Mouse (Mus musculus) A20 (cell line): ENCODE results near the gene Fndc7.
"Not testable (repeated sequence)": the region's sequence is repeated elsewhere in the genome, so short reads cannot be mapped to it uniquely, and the experiment has no call there.

Source experiments
- DNase-seq: peaks from one replicate; pipeline ENCODE4 v3.0.0-alpha.2; 2011; ENCODE audit warnings: low read depth, low spot score

Gene Fndc7

GRCm38 (mm10) chr3:108855864-108856263, 33.9 kb downstream of the Fndc7 start:
- DNase-seq, result peak; percentile 31

DNA sequence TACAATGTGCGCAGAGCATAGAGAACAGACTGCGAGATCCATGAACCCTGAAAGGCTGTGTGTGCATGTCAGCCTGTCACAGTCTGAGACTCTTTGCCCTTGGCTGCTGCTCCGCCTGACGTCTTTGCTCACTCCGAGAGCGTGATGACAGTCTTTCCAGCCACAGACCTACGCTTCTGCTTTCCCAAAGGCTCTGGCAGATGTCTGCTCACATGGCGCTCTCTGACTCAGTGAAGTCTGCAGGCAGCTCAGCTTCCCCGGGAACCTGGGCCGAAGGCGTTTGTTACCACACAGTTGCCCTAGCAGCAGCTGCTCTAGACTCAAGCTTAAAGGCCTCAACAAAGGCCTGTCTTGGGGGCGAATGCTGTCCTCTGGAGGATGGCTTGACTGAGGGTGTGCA, 34.4 kb downstream of the Fndc7 start:
- no peak for DNase-seq

GRCm38 (mm10) chr3:108853266-108853665, 36.5 kb downstream of the Fndc7 start:
- no peak for DNase-seq

DNA sequence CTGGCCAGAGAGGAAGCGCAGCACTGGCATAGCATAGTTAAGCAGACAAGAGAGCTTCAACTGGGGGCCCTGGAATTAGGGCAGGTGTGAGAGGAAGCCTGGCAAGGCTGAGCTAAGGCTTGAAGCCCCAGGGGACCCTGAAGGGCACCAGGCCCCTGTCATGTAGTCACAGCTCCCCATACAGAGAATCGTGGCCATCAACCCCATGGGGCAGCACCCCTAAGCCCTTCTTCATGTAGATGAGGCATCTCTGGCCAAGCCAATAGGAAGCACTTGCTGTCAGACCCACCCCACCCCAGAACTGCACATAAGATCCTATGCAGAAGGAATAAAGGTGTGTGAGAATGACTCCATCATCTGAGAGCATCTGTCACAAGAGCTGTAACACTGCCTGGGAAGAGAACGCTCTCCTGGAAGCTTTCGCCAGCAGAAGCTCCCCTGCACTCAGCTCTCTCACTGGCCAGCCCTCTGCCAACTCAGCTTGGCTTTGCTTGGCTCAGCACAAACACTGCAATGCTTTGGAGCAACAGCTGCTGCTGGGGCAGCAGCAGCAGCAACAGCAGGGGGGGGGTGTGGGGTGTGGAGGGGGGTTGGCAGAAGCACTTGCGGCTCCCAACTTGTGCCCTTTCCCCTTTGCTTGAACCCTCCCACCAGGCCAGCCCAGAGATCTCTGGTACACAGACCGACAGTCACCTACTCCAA, 37.7 kb downstream of the Fndc7 start:
- peak; percentile 18 for DNase-seq

DNA sequence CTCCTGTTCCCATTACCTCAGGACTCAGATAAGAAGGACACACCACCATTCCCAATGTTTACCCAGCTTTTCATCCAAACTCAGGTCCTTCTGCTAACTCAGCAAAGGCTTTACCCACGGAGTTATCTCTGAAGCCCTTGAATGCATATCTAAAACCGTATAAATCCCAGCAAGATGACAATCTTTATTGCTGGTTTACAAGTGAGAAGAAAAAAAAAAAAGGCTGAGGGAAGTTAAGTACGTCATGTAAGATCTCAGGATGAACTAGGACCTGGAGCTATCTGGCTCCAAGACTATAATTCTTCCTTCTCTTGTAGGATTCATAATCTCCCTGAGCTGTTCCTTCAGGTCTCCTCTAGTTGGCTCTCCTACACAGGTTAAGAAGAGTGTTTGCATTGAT, 38.3 kb downstream of the Fndc7 start:
- no peak for DNase-seq

DNA sequence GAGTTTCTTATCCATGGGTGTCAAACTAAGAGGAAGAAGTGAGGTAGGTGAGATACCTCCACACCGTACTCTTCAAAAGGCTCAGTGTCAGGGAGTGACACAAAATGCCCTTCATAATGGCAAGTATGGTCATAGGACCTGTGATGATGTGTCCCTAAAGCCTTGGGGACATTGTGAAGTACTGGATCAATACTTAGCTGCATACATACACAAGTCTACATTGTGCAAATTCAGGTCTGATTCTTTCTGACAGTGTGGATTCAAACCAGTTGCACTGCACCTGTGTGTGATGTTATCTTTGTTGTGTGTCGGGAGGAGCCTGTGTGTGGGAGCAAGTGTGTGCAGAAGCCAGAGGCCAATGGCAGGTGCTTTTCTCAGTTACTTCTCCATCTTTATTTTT, 38.7 kb downstream of the Fndc7 start:
- no peak for DNase-seq

DNA sequence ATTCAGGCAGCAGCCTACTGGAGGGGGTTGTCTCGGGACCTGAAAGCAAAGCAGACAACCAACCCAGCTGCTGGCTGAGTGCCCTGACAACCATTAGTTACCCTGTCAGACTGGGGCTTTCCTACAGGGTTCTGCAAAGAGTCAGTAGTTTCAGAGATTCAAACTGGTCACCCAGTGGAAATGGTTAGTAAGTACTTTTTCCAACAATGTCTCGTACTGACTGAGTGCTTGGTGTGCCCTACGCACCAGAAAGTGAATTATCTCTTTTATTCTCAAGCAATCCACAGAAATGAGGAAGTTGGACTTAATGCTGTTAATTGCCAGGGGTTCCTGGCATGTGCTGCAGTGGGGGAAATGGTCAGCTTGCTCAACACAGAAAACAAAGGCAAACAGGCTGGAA, 39.3 kb downstream of the Fndc7 start:
- peak; percentile 80 for DNase-seq

- DNase-seq, result no peak
Observed at GRCm38 (mm10) chr3:108846616-108847015, 43.2 kb downstream of the Fndc7 start.

DNA sequence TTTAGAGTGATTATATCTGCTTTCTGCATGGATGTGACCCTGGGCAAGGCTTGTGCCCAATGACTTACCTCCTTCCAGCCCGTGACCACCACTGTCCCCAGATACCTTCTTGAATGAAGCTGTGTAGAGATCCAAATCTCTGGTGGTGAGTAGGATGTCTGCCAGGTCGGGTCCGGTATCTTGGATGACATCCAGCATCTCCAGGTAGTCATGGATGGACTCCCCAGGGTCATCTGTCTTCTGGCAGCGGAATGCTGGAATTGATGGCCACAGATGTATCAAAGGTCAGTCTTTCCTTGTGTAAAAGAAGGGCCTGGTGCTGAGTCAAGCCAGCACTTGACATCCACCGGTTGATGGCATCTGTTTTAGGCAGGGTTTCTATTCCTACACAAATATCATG, 45.3 kb downstream of the Fndc7 start:
- no peak for DNase-seq

- DNase-seq, result no peak
Observed at GRCm38 (mm10) chr3:108844026-108844425, 45.8 kb downstream of the Fndc7 start.

GRCm38 (mm10) chr3:108840716-108841054, 49.1 kb downstream of the Fndc7 start:
- DNase-seq, result no peak

- DNase-seq, result peak; percentile 97
Observed at GRCm38 (mm10) chr3:108840000-108840715, 49.6 kb downstream of the Fndc7 start, which contains the start of gene Stxbp3. Gene Stxbp3 (minus strand): TSS chr3:108840526.

GRCm38 (mm10) chr3:108839647-108839999, 50.2 kb downstream of the Fndc7 start:
- no peak for DNase-seq

- no peak for DNase-seq
Observed at GRCm38 (mm10) chr3:108838980-108839379, 50.8 kb downstream of the Fndc7 start.

GRCm38 (mm10) chr3:108836931-108837330, 52.9 kb downstream of the Fndc7 start:
- no peak for DNase-seq

DNA sequence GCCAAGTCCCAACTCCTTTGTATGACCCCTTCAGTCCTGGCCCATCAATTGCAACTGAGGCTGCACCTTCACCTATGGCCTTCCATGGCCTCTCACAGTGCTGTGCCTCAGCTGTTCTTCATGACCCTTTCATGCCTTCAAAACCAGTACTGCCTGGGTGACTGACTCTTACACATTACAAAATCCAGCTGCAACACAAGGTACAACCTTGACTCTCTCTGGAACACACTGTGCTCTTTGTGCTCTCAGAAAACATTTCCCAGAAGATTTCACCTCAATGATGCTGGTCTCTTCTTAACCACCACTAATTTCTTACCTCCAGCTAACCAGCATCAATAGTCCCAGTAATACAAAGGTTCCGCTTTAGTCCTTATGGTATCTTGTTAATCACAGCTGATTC, 56.1 kb downstream of the Fndc7 start:
- DNase-seq, result not testable (repeated sequence)

- no peak for DNase-seq
Observed at GRCm38 (mm10) chr3:108831750-108832149, 58.1 kb downstream of the Fndc7 start.

DNA sequence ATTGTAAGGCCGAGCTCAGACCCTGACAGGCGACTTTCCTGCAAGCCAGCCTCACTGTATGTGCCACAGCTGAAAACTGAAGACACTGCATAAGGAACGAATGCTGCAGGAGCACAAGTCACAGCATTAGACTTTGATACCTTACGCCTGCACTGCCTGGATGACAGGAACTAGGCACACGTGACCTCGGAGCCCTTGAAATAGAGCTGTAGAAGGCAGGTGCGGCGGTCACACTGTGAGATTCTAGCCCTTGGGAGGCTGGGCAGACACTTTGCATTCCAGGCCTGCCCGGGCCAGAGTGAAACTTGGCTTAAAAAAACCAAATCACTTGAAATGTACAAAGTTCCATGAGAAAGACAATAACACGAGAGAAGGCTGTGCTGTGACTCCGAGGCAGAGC, 59.3 kb downstream of the Fndc7 start:
- DNase-seq, result peak; percentile 89

GRCm38 (mm10) chr3:108815631-108816030, 74.2 kb downstream of the Fndc7 start:
- DNase-seq, result no peak

DNA sequence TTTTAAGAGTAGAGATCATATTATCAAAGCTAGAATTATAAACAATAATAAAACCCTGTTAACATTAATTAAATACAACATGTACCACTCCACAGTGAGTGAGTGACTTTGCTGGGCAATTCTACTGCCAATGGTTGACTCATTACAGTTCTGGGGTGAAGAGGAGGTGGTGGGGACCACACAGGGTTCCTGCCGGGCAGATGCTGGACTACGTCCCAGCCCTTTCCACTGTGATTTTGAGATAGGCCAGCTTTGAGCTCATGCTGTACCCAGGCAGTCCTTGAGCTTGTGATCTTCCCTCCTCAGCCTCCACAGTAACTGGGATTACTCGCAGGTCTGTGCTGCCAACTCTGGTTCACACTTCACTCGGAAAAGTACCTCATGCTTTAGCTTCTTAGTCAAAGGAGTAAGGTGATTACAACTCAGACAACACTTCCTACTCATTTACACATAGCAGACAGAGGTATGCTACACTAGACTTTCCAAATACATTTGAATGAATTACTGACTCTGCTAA, 79.0 kb downstream of the Fndc7 start:
- DNase-seq, result no peak

- DNase-seq, result no peak
Observed at GRCm38 (mm10) chr3:108805622-108806021, 84.2 kb downstream of the Fndc7 start.
